ENCODE assay signal across 10 mouse cellular contexts in the genomic region with DNA sequence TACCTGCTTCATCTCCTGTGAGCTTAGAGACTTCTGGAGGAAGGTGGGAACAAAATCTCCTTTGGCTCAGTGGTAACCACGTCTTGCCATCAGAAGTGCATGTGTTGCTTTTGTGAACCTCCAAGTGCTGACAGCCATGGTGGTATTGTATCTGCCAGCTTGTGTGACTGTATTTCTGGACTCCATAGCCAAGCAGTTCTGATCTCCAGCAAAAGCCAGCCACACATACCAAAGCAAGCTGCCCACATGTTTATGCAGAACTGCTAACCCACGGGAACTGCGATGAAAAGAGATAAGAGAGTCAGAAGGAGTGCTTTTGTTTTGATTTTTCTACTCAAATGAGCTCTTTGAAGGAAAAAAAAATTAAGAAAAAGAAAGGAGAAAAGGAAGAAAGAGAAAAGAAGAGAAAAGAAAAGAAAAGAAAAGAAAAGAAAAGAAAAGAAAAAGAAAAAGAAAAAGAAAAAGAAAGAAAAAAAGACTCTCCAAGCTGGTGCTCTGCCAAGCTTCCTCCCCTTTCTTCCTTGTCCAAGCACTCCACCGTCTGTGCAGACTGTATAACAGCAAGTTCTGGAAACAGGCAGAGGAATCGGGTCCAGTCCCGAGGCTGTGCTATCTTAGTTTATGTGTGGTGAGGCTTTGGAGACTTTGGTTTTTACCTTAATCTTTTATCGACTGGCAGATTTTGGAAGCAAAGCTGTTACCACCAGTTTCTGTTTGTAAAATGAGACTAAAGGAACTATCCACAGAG. TPM values are rescaled to one million over a fixed set of nuclear protein-coding genes. Genes with fewer than 3 reads are reported as not detected.
DNase-seq lines count a peak whose midpoint lies in the region; ATAC-seq and TF ChIP-seq lines count a peak whose summit lies in the region.
"Had no signal": no experiment of that assay in that cellular context is flagged by ENCODE, and none has a peak within 500 bp of the region (broad histone marks: within the 10 kb centered on the region; RNA-seq: fewer than 3 reads in every experiment).

No protein-coding gene starts in this region.

- no peak overlapping the region for H3K4me3 ChIP-seq in heart, adult 2 months
- H3K4me3 ChIP-seq in lung, postnatal 0 days (ENCODE audit: low read depth, low read length) = no peak overlapping the region
- no peak overlapping the region for H3K4me3 ChIP-seq in lung, adult 2 months (replicated peaks; ENCODE audit: extremely low read depth, low read depth, low read length)
- H3K4me3 ChIP-seq: limb, embryonic 15.5 days had no signal

- H3K4me1 ChIP-seq in heart, adult 2 months (ENCODE audit: control insufficient read depth, insufficient read depth, low read length) = no peaks in the 10 kb centered on the region
- H3K4me1 ChIP-seq in lung, postnatal 0 days (ENCODE audit: insufficient read depth, low read depth, low read length) = no peaks in the 10 kb centered on the region
- H3K4me1 ChIP-seq in lung, adult 2 months (ENCODE audit: control insufficient read depth, insufficient read depth, low read length) = no peaks in the 10 kb centered on the region
- H3K4me1 ChIP-seq: limb, embryonic 15.5 days had no signal

- H3K79me2 ChIP-seq in heart, adult 2 months (replicated peaks; ENCODE audit: control insufficient read depth, insufficient read depth, low read length) = no peaks in the 10 kb centered on the region

- H3K9ac ChIP-seq in heart, adult 2 months (ENCODE audit: low read depth, low read length) = no peak overlapping the region
- H3K9ac ChIP-seq in lung, postnatal 0 days (replicated peaks; ENCODE audit: low read depth) = no peak overlapping the region
- H3K9ac ChIP-seq: limb, embryonic 15.5 days had no signal

- H3K4me2 ChIP-seq in lung, postnatal 0 days (replicated peaks; ENCODE audit: low read depth, low read length) = no peak overlapping the region
- H3K4me2 ChIP-seq: limb, embryonic 15.5 days had no signal

- WGBS in heart, adult 2 months = 20% methylated on average over 7 of the region's 7 CpGs
- 30% methylated on average over 7 of the region's 7 CpGs for WGBS in lung, postnatal 0 days
- 24% methylated on average over 7 of the region's 7 CpGs for WGBS in lung, adult 2 months

- no peaks in the 10 kb centered on the region for H3K27me3 ChIP-seq in heart, adult 2 months (ENCODE audit: control insufficient read depth, insufficient read depth, low read length)
- H3K27me3 ChIP-seq in lung, postnatal 0 days (replicated peaks; ENCODE audit: insufficient read depth, low read length) = no peaks in the 10 kb centered on the region
- H3K27me3 ChIP-seq: limb, embryonic 15.5 days had no signal

- ATAC-seq in lung, postnatal 0 days = no peak

- no peak overlapping the region for H3K27ac ChIP-seq in heart, adult 2 months
- H3K27ac ChIP-seq in lung, postnatal 0 days (ENCODE audit: low read length) = no peak overlapping the region
- H3K27ac ChIP-seq: limb, embryonic 15.5 days had no signal

- no peaks in the 10 kb centered on the region for H3K9me3 ChIP-seq in lung, postnatal 0 days (ENCODE audit: low read length)
- H3K9me3 ChIP-seq: limb, embryonic 15.5 days had no signal

- TF ChIP-seq POLR2A in heart, adult 2 months (IDR thresholded peaks at IDR 0.05; ENCODE audit: insufficient read depth, low read depth, low read length) = no peak
- no peak for TF ChIP-seq POLR2A in lung, adult 2 months (IDR thresholded peaks at IDR 0.05; ENCODE audit: borderline replicate concordance, extremely low read depth, low read depth, low read length)

- DNase-seq in heart, adult 2 months = no peak
- no peak for DNase-seq in heart, adult 11 months
- DNase-seq in lung, postnatal 0 days (ENCODE audit: low spot score) = peak; percentile 22
- no peak for DNase-seq in lung, adult 2 months
- peak; percentile 79 for DNase-seq in brain, adult 2 months (ENCODE audit: low read depth, low spot score)
- peak; percentile 24 for DNase-seq in kidney, postnatal 14 days
- no peak for DNase-seq in heart, postnatal 4 days
- no peak for DNase-seq in frontal cortex, postnatal 10 days (ENCODE audit: low spot score in 2 of 2)

- peak; percentile 44 for TF ChIP-seq CTCF in heart, adult 2 months (IDR thresholded peaks at IDR 0.05)
- TF ChIP-seq CTCF in lung, postnatal 0 days (IDR thresholded peaks at IDR 0.05) = peak; percentile 46
- TF ChIP-seq CTCF in lung, adult 2 months (IDR thresholded peaks at IDR 0.05; ENCODE audit: insufficient read depth, low read length) = no peak

- intact Hi-C loops in heart, adult 2 months (cut with DNase I) = no loop called here

- H3K36me3 ChIP-seq in heart, adult 2 months (ENCODE audit: control insufficient read depth, insufficient read depth, low read length) = no peaks in the 10 kb centered on the region
- H3K36me3 ChIP-seq in lung, postnatal 0 days (ENCODE audit: insufficient read depth, low read length) = no peaks in the 10 kb centered on the region
- H3K36me3 ChIP-seq: limb, embryonic 15.5 days had no signal

- TF ChIP-seq EP300 in heart, adult 2 months (IDR thresholded peaks at IDR 0.05; ENCODE audit: insufficient read depth, low read depth, low read length) = no peak
- no peak for TF ChIP-seq EP300 in lung, postnatal 0 days (IDR thresholded peaks at IDR 0.05)

RNA-seq across cellular contexts. Expression of gene Lrrtm1, which starts 15.0 kb away (rescaled TPM):
- not detected for total RNA-seq in heart, adult 2 months (2021)
- polyA plus RNA-seq in heart, adult 2 months (2012; rRNA removed) = 0.12 and 0.16 TPM in 2 replicates
- 0.14 and 0.29 TPM in 2 replicates for polyA plus RNA-seq in lung, postnatal 0 days (2015; fragmentation: Nextera tagmentation; extraction: Ambion mirVana)
- 0.15 TPM in 1 of 2 replicates, not detected in the other for polyA plus RNA-seq in lung, adult 2 months (2012; rRNA removed)
- under 1 TPM; 0.36 to 0.60 TPM for total RNA-seq in heart, postnatal 4 days (2021)
- total RNA-seq: neutrophil, adult 5-6 weeks had no signal

Comparison
In these comparisons a context has a peak if more than half of its experiments do, and no peak if none do; other contexts are left out.
1. DNase-seq: peak in lung, postnatal 0 days (single experiment), brain, adult 2 months (single experiment) and kidney, postnatal 14 days (single experiment); none in heart, adult 2 months (0 of 2), heart, adult 11 months (single experiment), lung, adult 2 months (single experiment), heart, postnatal 4 days (single experiment) and frontal cortex, postnatal 10 days (0 of 2).